Mouse (Mus musculus): Measurements from ENCODE around the gene Rtn4. TPM values are rescaled to one million over a fixed set of nuclear protein-coding genes. Genes with fewer than 3 reads are reported as not detected.
A peak's percentile ranks its signal among the peaks of the same experiment; 100 is the strongest.
"Not testable (repeated sequence)": the region's sequence is repeated elsewhere in the genome, so short reads cannot be mapped to it uniquely, and the experiment has no call there.

The Rtn4 gene
- polyA plus RNA-seq (2015; fragmentation: Nextera tagmentation; extraction: Ambion mirVana): 52.2 and 52.6 TPM in 2 replicates

DNA sequence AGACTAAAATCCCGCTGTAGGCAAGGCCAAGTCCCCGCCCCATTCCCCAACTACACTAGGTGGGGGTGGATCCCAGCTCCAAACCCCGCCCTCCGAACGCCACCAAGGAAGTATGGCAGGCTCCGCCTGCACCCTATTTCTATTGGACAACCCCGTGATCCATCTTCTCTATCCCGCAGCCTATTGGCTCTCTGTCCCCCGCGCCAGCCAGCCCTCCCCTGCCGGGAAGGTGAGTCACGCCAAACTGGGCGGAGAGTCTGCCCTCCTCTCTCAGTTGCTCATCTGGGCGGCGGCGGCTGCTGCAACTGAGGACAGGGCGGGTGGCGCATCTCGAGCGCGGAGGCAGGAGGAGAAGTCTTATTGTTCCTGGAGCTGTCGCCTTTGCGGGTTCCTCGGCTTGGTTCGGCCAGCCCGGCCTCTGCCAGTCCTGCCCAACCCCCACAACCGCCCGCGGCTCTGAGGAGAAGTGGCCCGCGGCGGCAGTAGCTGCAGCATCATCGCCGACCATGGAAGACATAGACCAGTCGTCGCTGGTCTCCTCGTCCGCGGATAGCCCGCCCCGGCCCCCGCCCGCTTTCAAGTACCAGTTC is at the start of gene Rtn4:
Rtn4 (plus strand) TSS at position 265 of the 590 bp plus-strand sequence.
- peaks cover 12% of the 10 kb centered on the region for H3K4me1 ChIP-seq
- ATAC-seq (ENCODE audit: borderline replicate concordance, extremely low read depth, low FRiP score, low TSS enrichment): peak; percentile 97
- H3K9ac ChIP-seq: peak within 1 kb of the TSS; percentile 98
- WGBS: 0% methylated on average over 43 of the region's 43 CpGs
- peak within 1 kb of the TSS; percentile 99 for H3K27ac ChIP-seq
- H3K4me2 ChIP-seq: peak within 1 kb of the TSS; percentile 61
- peak within 1 kb of the TSS; percentile 99 for H3K4me3 ChIP-seq
- H3K36me3 ChIP-seq: no peaks in the 10 kb centered on the region
- H3K27me3 ChIP-seq: no peaks in the 10 kb centered on the region
- H3K9me3 ChIP-seq: no peaks in the 10 kb centered on the region

- H3K4me2 ChIP-seq: no peak overlapping the region
- H3K36me3 ChIP-seq: no peaks in the 10 kb centered on the region
- 62% methylated on average over 1 of the region's 1 CpGs for WGBS
- ATAC-seq (ENCODE audit: borderline replicate concordance, extremely low read depth, low FRiP score, low TSS enrichment): no peak
- no peaks in the 10 kb centered on the region for H3K9me3 ChIP-seq
- H3K27me3 ChIP-seq: no peaks in the 10 kb centered on the region
- no peak overlapping the region for H3K4me3 ChIP-seq
- H3K27ac ChIP-seq: no peak overlapping the region
- peaks cover 4% of the 10 kb centered on the region; the same call in 1 of the 2 replicates for H3K4me1 ChIP-seq
- no peak overlapping the region for H3K9ac ChIP-seq
These were observed 48.3 kb upstream of the Rtn4 start for GRCm38 (mm10) chr11:29644421-29644820.

GRCm38 (mm10) chr11:29645411-29646066 is 47.2 kb upstream of the Rtn4 start:
- ATAC-seq (ENCODE audit: borderline replicate concordance, extremely low read depth, low FRiP score, low TSS enrichment): no peak
- no peaks in the 10 kb centered on the region for H3K27me3 ChIP-seq
- H3K4me1 ChIP-seq: peaks cover 4% of the 10 kb centered on the region; the same call in 1 of the 2 replicates
- H3K9ac ChIP-seq: no peak overlapping the region
- H3K4me2 ChIP-seq: no peak overlapping the region
- H3K27ac ChIP-seq: no peak overlapping the region
- no peak overlapping the region for H3K4me3 ChIP-seq
- 52% methylated on average over 5 of the region's 5 CpGs for WGBS
- no peaks in the 10 kb centered on the region for H3K36me3 ChIP-seq
- H3K9me3 ChIP-seq: no peaks in the 10 kb centered on the region

DNA sequence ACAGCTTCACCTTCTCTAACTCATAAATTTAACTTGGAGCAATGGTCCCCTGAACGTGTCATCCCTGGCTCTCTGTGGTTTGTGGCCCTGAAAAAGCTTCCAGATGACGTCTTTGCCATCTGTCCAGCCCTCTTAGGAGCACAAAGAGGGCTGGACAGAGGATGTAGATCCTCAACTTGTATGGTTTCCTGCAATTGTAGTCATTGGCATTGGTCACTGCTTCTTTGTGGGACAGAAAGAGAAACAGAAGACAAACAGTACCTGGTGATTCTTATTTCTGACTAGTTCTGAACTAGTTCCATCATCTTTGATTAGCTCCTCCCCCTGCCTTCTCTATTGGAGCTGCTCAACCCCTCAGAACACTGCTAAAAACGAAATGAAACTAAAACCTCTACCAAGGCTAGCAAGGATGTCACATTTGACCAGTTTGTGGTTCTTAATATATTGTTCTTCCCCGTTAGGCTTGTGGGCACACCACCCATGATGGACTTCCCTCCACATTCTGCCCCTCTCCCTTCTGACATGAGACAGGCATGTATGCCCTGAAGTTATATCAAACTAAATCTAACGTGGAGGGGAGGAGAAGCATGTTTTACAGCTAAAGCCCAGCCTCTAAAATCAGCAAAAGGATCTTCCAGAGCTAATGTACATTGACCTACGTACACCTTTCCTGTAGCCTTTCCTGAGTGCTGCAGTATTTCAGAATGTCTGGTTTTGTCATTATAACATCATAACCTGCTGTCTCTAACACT is 45.0 kb upstream of the Rtn4 start:
- Histone ChIP-seq H3K4me3 (no peak overlapping the region), H3K9ac (no peak overlapping the region), H3K4me2 (no peak overlapping the region), H3K27me3 (no peaks in the 10 kb centered on the region), H3K4me1 (peaks cover 4% of the 10 kb centered on the region; the same call in 1 of the 2 replicates), H3K27ac (no peak overlapping the region), H3K9me3 (no peaks in the 10 kb centered on the region), H3K36me3 (no peaks in the 10 kb centered on the region)
- 55% methylated on average over 6 of the region's 6 CpGs for WGBS
- ATAC-seq (ENCODE audit: borderline replicate concordance, extremely low read depth, low FRiP score, low TSS enrichment): no peak

GRCm38 (mm10) chr11:29655381-29655780 is 37.4 kb upstream of the Rtn4 start:
- H3K9me3 ChIP-seq; H3K27me3 ChIP-seq; H3K9ac ChIP-seq; ATAC-seq (ENCODE audit: borderline replicate concordance, extremely low read depth, low FRiP score, low TSS enrichment); H3K4me3 ChIP-seq; H3K27ac ChIP-seq; H3K4me1 ChIP-seq; H3K36me3 ChIP-seq; H3K4me2 ChIP-seq: not testable (repeated sequence)
- 90% methylated on average over 3 of the region's 3 CpGs for WGBS

GRCm38 (mm10) chr11:29660740-29661139 is 32.0 kb upstream of the Rtn4 start:
- no peak for ATAC-seq (ENCODE audit: borderline replicate concordance, extremely low read depth, low FRiP score, low TSS enrichment)
- WGBS: 70% methylated on average over 2 of the region's 2 CpGs
- H3K4me3 ChIP-seq: no peak overlapping the region

GRCm38 (mm10) chr11:29667634-29668033 is 25.1 kb upstream of the Rtn4 start:
- Histone ChIP-seq H3K36me3 (no peaks in the 10 kb centered on the region), H3K27me3 (no peaks in the 10 kb centered on the region), H3K9me3 (no peaks in the 10 kb centered on the region), H3K4me2 (no peak overlapping the region), H3K4me3 (no peak overlapping the region), H3K4me1 (no peaks in the 10 kb centered on the region), H3K9ac (no peak overlapping the region), H3K27ac (no peak overlapping the region)
- WGBS: 88% methylated on average over 3 of the region's 3 CpGs
- no peak for ATAC-seq (ENCODE audit: borderline replicate concordance, extremely low read depth, low FRiP score, low TSS enrichment)

More at GRCm38 (mm10) chr11:29660740-29661139, 32.0 kb upstream of the Rtn4 start:
- no peaks in the 10 kb centered on the region for H3K4me1 ChIP-seq
- no peak overlapping the region for H3K4me2 ChIP-seq
- H3K9me3 ChIP-seq: no peaks in the 10 kb centered on the region
- no peaks in the 10 kb centered on the region for H3K27me3 ChIP-seq
- H3K27ac ChIP-seq: no peak overlapping the region
- no peaks in the 10 kb centered on the region for H3K36me3 ChIP-seq
- H3K9ac ChIP-seq: no peak overlapping the region

DNA sequence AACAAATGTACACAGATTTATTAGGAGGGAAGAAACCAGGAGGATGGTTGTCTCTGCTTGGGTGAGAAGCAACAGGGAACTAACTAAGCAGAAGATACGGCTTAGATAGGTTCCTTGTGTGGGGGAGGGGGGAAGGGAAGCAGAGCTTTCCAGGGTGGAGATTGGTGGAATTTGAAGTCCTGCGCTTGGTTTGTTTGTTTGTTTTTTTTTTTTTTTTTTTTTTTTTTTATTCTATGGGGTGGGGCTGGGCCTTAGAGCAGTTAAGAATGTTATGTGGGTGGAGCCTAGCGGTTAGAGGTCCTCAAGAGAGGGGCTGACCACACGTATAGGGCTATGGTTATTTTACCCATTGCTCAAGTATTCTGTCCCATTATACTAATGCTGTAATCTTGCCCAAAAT is 23.0 kb upstream of the Rtn4 start:
- Histone ChIP-seq H3K9me3 (no peaks in the 10 kb centered on the region), H3K4me3 (no peak overlapping the region), H3K36me3 (no peaks in the 10 kb centered on the region), H3K27ac (no peak overlapping the region), H3K4me2 (no peak overlapping the region), H3K4me1 (no peaks in the 10 kb centered on the region), H3K9ac (no peak overlapping the region), H3K27me3 (no peaks in the 10 kb centered on the region)
- ATAC-seq (ENCODE audit: borderline replicate concordance, extremely low read depth, low FRiP score, low TSS enrichment): no peak
- WGBS: 61% methylated on average over 4 of the region's 4 CpGs

DNA sequence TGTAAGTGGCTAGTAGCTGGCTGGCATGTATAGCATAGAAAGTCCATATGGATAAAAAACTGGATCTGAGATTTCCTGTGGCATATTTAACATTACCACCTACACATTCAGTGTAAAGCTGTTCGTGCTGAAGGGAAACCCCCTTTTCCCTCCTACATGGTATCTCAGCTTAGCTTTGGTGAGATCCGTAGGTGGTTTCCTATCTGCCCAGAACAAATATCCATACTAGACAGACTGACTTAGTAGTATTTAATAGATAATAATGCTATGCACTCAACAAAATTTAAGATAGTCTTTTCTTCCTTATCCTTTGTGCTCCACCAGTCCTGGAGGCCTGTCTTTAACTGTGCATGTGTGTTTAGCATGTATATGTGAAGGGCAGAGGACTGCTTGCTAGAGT is 19.4 kb upstream of the Rtn4 start:
- H3K36me3 ChIP-seq: no peaks in the 10 kb centered on the region
- H3K4me3 ChIP-seq: no peak overlapping the region
- no peak for ATAC-seq (ENCODE audit: borderline replicate concordance, extremely low read depth, low FRiP score, low TSS enrichment)
- H3K27me3 ChIP-seq: no peaks in the 10 kb centered on the region
- no peak overlapping the region for H3K27ac ChIP-seq
- H3K4me2 ChIP-seq: no peak overlapping the region
- H3K9me3 ChIP-seq: no peaks in the 10 kb centered on the region
- no peaks in the 10 kb centered on the region for H3K4me1 ChIP-seq
- 71% methylated on average over 2 of the region's 2 CpGs for WGBS
- H3K9ac ChIP-seq: no peak overlapping the region

DNA sequence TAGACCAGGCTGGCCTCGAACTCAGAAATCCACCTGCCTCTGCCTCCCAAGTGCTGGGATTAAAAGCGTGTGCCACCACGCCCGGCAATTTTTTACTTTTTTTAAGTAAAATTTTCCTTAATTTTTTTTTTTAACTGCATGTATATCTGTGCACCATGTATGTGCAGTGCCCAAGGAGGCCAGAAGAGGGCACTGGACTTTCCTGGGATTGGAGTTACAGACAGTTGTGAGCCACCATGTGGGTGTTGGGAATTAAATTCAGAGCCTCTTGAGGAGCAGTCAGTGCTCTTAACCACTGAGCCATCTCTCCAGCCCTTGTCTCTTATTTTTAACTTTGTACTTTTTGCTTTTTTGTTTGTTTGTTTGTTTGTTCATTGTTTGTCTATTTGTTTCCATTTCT is 16.0 kb upstream of the Rtn4 start:
- Histone ChIP-seq H3K27ac (no peak overlapping the region), H3K27me3 (no peaks in the 10 kb centered on the region), H3K9me3 (no peaks in the 10 kb centered on the region), H3K4me1 (no peaks in the 10 kb centered on the region), H3K4me2 (no peak overlapping the region), H3K36me3 (no peaks in the 10 kb centered on the region), H3K9ac (no peak overlapping the region), H3K4me3 (no peak overlapping the region)
- WGBS: 84% methylated on average over 4 of the region's 4 CpGs
- no peak for ATAC-seq (ENCODE audit: borderline replicate concordance, extremely low read depth, low FRiP score, low TSS enrichment)

DNA sequence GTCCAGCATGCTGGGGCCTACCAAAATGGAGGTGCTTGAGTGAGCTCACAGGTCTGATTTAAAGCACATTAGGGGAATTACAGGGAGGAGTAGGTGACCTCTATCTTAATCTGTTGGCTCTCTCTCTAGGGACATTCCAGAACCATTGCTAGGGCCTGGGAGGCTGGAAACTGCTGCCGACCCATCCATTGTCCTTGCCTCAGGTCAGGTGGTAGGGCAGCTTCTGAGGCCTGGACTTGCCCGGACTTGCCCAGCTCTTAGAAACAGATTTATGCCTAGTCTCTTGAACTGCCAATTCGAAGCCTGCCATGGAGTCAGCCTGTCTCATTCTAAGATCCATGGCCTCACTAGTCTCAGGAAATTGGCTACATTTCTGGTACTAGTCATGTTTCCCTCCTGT is 12.8 kb upstream of the Rtn4 start:
- Histone ChIP-seq H3K4me3 (no peak overlapping the region), H3K4me1 (no peaks in the 10 kb centered on the region), H3K9ac (no peak overlapping the region), H3K4me2 (no peak overlapping the region), H3K27me3 (no peaks in the 10 kb centered on the region), H3K9me3 (no peaks in the 10 kb centered on the region), H3K27ac (no peak overlapping the region), H3K36me3 (no peaks in the 10 kb centered on the region)
- ATAC-seq (ENCODE audit: borderline replicate concordance, extremely low read depth, low FRiP score, low TSS enrichment): no peak
- WGBS: 73% methylated on average over 3 of the region's 3 CpGs

DNA sequence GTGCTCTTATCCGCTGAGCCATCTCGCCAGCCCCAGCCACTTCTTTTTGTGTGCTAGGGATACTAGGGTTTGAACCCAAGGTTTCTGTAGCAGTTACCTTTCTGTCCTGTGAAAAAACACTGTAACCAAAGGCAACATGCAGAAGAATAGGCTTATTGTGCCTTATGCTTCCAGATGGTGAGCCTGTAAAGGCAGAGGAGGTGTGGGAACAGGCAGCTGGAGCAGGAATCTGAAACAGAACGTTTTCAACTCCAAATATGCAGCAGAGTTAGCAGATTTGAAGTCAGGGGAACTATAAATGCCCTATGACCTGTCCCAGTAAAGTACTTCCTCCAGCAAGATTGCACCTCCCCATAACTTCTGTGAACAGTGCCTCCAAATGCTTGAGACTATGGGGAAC is 12.0 kb upstream of the Rtn4 start:
- H3K27me3 ChIP-seq: no peaks in the 10 kb centered on the region
- no peaks in the 10 kb centered on the region for H3K9me3 ChIP-seq
- no peaks in the 10 kb centered on the region for H3K36me3 ChIP-seq
- no peak overlapping the region for H3K4me2 ChIP-seq
- no peak overlapping the region for H3K4me3 ChIP-seq
- no peak overlapping the region for H3K9ac ChIP-seq
- 71% methylated on average over 3 of the region's 3 CpGs for WGBS
- ATAC-seq (ENCODE audit: borderline replicate concordance, extremely low read depth, low FRiP score, low TSS enrichment): no peak
- no peaks in the 10 kb centered on the region for H3K4me1 ChIP-seq
- H3K27ac ChIP-seq: no peak overlapping the region

Data from lung, embryonic 15.5 days (tissue).